Mouse (Mus musculus): ENCODE measurements around the gene Gm10840. TPM values are rescaled to one million over a fixed set of nuclear protein-coding genes. Genes with fewer than 3 reads are reported as not detected.

The Gm10840 gene
- total and polyA plus RNA-seq, 3 experiments: not detected

GRCm38 (mm10) chr11:106170807-106171206 lies 10.2 kb downstream of the Gm10840 start (continued):
- TF ChIP-seq PAX5 (IDR thresholded peaks at IDR 0.05; ENCODE audit: low read length): no peak
- no peak for TF ChIP-seq MAFK (IDR thresholded peaks at IDR 0.05; ENCODE audit: insufficient replicate concordance, low read length)
- no peak for TF ChIP-seq SIN3A (IDR thresholded peaks at IDR 0.05; ENCODE audit: low read length)
- TF ChIP-seq MAX (IDR thresholded peaks at IDR 0.05; ENCODE audit: low read length): no peak; the same call in 1 of the 2 replicates
- no peak for TF ChIP-seq GABPA (IDR thresholded peaks at IDR 0.05; ENCODE audit: insufficient replicate concordance, low read depth, low read length)
- no peak for TF ChIP-seq CHD2 (IDR thresholded peaks at IDR 0.05; ENCODE audit: low read length)
- no peak for TF ChIP-seq ZNF384 (IDR thresholded peaks at IDR 0.05; ENCODE audit: low read depth, low read length)
- no peak for TF ChIP-seq KAT2A (IDR thresholded peaks at IDR 0.05; ENCODE audit: insufficient replicate concordance, low read length)
- peak; percentile 82 for TF ChIP-seq SMC3 (IDR thresholded peaks at IDR 0.05; ENCODE audit: low read depth, low read length)
- TF ChIP-seq CHD1 (IDR thresholded peaks at IDR 0.05; ENCODE audit: low read depth, low read length): no peak
- peak; percentile 84 for TF ChIP-seq RAD21 (IDR thresholded peaks at IDR 0.05; ENCODE audit: low read depth, low read length)
- peak; percentile 90 for TF ChIP-seq MYC (IDR thresholded peaks at IDR 0.05; ENCODE audit: low read depth, low read length)
- TF ChIP-seq RCOR1 (conservative IDR thresholded peaks at IDR 0.05; ENCODE audit: low read depth, low read length): no peak
- TF ChIP-seq MEF2A (IDR thresholded peaks at IDR 0.05; ENCODE audit: borderline replicate concordance, low read depth, low read length): no peak

GRCm38 (mm10) chr11:106173228-106173627 lies 12.6 kb downstream of the Gm10840 start:
- TF ChIP-seq SMC3 (IDR thresholded peaks at IDR 0.05; ENCODE audit: low read depth, low read length) (no peak), ZMIZ1 (IDR thresholded peaks at IDR 0.05; ENCODE audit: low read depth, low read length) (no peak), MAFK (IDR thresholded peaks at IDR 0.05; ENCODE audit: insufficient replicate concordance, low read length) (no peak), POLR2AphosphoS2 (IDR thresholded peaks at IDR 0.05; ENCODE audit: low read depth, low read length) (no peak), ZNF384 (IDR thresholded peaks at IDR 0.05; ENCODE audit: low read depth, low read length) (no peak), POLR2A (IDR thresholded peaks at IDR 0.05; ENCODE audit: low read depth, low read length) (no peak), RCOR1 (conservative IDR thresholded peaks at IDR 0.05; ENCODE audit: low read depth, low read length) (no peak), CTCF (conservative IDR thresholded peaks at IDR 0.05 in 1 of 2, IDR thresholded peaks at IDR 0.05 in 1 of 2; ENCODE audit: low read depth in 2 of 2, low read length in 2 of 2) (no peak), USF1 (IDR thresholded peaks at IDR 0.05; ENCODE audit: low read depth, low read length) (no peak), KAT2A (IDR thresholded peaks at IDR 0.05; ENCODE audit: insufficient replicate concordance, low read length) (no peak), TCF12 (IDR thresholded peaks at IDR 0.05; ENCODE audit: low read depth, low read length) (no peak), SIN3A (IDR thresholded peaks at IDR 0.05; ENCODE audit: low read length) (no peak), ZKSCAN1 (IDR thresholded peaks at IDR 0.05; ENCODE audit: borderline replicate concordance, low read depth, low read length) (no peak), ELF1 (IDR thresholded peaks at IDR 0.05; ENCODE audit: low read depth, low read length) (no peak), NELFE (IDR thresholded peaks at IDR 0.05; ENCODE audit: low read depth, low read length) (no peak), PAX5 (IDR thresholded peaks at IDR 0.05; ENCODE audit: low read length) (no peak), CHD1 (IDR thresholded peaks at IDR 0.05; ENCODE audit: low read depth, low read length) (no peak), GABPA (IDR thresholded peaks at IDR 0.05; ENCODE audit: insufficient replicate concordance, low read depth, low read length) (no peak), HCFC1 (IDR thresholded peaks at IDR 0.05; ENCODE audit: low read depth, low read length) (no peak), NRF1 (IDR thresholded peaks at IDR 0.05; ENCODE audit: low read depth, low read length) (no peak)
- Histone ChIP-seq H3K36me3 (replicated peaks in 1 of 2; ENCODE audit: control insufficient read depth in 1 of 2, insufficient read depth in 1 of 2, low read length in 1 of 2) (peaks cover 13 to 61% of the 10 kb centered on the region in 2 experiments), H3K27ac (ENCODE audit: insufficient read depth, low read depth) (no peak overlapping the region), H3K79me2 (replicated peaks; ENCODE audit: control insufficient read depth, extremely low read depth, insufficient read depth, poor library complexity, severe bottlenecking) (no peaks in the 10 kb centered on the region), H3K4me2 (ENCODE audit: insufficient read depth, low read depth, poor library complexity, severe bottlenecking) (no peak overlapping the region), H3K4me3 (replicated peaks in 1 of 3; ENCODE audit: low read depth in 2 of 3, low read length in 2 of 3, poor library complexity in 1 of 3) (no peak overlapping the region), H3K27me3 (replicated peaks) (no peaks in the 10 kb centered on the region), H3K9ac (ENCODE audit: insufficient read depth, low read depth) (no peak overlapping the region), H3K4me1 (ENCODE audit: control insufficient read depth in 1 of 2, insufficient read depth in 2 of 2) (peaks cover 0 to 13% of the 10 kb centered on the region in 2 experiments; a peak in 1 of 4 replicates), H3K9me3 (replicated peaks; ENCODE audit: low read length) (peaks cover 4% of the 10 kb centered on the region)
- dilution Hi-C loops (cut with MboI; ENCODE audit: extremely low pct_ligation_motif_present, extremely low pct_unique_long_range_greater_than_20kb, low sequenced_read_pairs) (no loop called here), in situ Hi-C loops (cut with MboI; ENCODE audit: low pct_ligation_motif_present, low pct_unique_long_range_greater_than_20kb, low sequenced_read_pairs) (no loop called here)
- DNase-seq (ENCODE audit: extremely low read depth): no peak
